In the genomic region with DNA sequence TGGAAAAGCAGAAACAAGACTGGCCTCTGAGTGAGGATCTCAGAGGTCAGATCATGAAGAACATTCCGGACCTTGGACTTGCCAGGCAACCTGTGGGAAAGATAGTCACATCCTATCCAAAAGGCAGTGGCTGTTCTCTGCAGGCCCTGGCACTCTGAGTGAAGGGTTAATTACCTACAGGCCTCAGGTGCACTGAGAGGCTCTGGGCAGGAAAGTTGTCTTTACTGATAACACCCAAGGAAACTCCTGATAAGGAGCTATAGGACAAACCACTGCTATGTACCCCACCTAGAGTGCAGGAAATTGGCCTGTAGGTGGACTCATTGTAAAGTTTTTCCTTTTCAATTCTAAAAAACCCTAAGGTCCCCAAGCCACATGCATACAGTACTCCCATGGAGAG, we compare ENCODE assay signal across 17 mouse cellular contexts.
"Had no signal": no experiment of that assay in that cellular context is flagged by ENCODE, and none has a peak within 500 bp of the region (broad histone marks: within the 10 kb centered on the region; RNA-seq: fewer than 3 reads in every experiment).

No protein-coding gene starts in this region.

- H3K27ac ChIP-seq: midbrain, embryonic 10.5 days; midbrain, embryonic 12.5 days; neural tube, embryonic 13.5 days; neural tube, embryonic 15.5 days had no signal

- H3K4me2 ChIP-seq: lung, embryonic 14.5 days; midbrain, embryonic 12.5 days; neural tube, embryonic 13.5 days; neural tube, embryonic 15.5 days had no signal

- H3K9ac ChIP-seq: lung, embryonic 14.5 days; midbrain, embryonic 12.5 days; neural tube, embryonic 13.5 days; neural tube, embryonic 15.5 days had no signal

- H3K4me3 ChIP-seq: midbrain, embryonic 10.5 days; midbrain, embryonic 12.5 days; neural tube, embryonic 13.5 days; neural tube, embryonic 15.5 days had no signal

- H3K4me1 ChIP-seq: midbrain, embryonic 10.5 days; midbrain, embryonic 12.5 days; neural tube, embryonic 13.5 days; neural tube, embryonic 15.5 days had no signal

- H3K27me3 ChIP-seq: midbrain, embryonic 12.5 days; neural tube, embryonic 13.5 days; neural tube, embryonic 15.5 days had no signal

- DNase-seq: lung, adult 18-20 months; lung, embryonic 14.5 days; lung, postnatal 10 days; lung, postnatal 4 days; midbrain, embryonic 14.5 days; retina, postnatal 1 day; right cerebral cortex, adult 18-20 months; right cerebral cortex, postnatal 25 days; right cerebral cortex, postnatal 4 days; spleen, adult 18-20 months; thymus, adult 18-20 months; thymus, postnatal 14 days; thymus, postnatal 36 days had no signal

- H3K9me3 ChIP-seq: midbrain, embryonic 10.5 days; midbrain, embryonic 12.5 days; neural tube, embryonic 13.5 days; neural tube, embryonic 15.5 days had no signal

- H3K36me3 ChIP-seq: midbrain, embryonic 10.5 days; midbrain, embryonic 12.5 days; neural tube, embryonic 13.5 days; neural tube, embryonic 15.5 days had no signal
